Mouse (Mus musculus): ENCODE measurements at regions not wholly inside any gene's neighbourhood (a gene's known extent, or its start where the extent isn't known, plus 50 kb on each side); places are given as distances from the start of the nearest gene placed in this dataset.

DNA sequence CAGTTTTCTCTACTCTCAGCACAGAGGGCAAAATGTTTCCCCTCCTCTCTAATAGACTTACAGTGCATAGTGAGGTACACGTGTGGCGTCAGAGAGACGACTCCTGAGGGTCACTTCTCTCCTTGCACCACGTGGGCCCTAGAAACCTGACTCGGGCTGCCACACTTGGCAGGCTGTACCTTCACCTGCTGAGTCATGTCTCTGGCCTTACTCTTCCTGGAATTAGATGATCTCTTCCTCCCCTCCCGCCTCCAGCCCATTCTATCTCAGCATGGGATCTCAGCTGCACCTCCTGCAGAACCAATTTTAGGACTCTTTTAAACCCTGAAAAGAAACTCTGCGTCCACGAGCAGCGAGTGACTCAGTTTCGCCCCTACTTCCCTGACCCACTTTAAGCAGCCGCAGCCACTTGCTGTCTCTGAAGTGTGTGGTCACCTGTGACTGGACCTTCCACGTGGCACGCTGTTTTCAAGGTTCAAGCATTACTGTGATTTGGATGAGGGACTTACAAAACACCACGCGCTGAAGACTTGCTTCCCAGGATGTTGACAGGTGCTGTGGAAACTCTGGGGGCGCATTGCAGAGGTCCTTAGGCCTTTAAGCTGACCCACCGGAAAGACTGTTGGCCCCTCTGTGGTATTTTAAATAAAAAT, 125.2 kb downstream of the Ndufa10 start:
- H3K36me3 ChIP-seq (replicated peaks in 1 of 2; ENCODE audit: control insufficient read depth in 1 of 2, insufficient read depth in 1 of 2, low read length in 1 of 2), result no peaks in the 10 kb centered on the region
- no peak overlapping the region for H3K4me3 ChIP-seq (replicated peaks in 1 of 3; ENCODE audit: low read depth in 2 of 3, low read length in 2 of 3, poor library complexity in 1 of 3)
- peaks cover 41% of the 10 kb centered on the region for H3K27me3 ChIP-seq (replicated peaks)
- DNase-seq (ENCODE audit: extremely low read depth), result no peak
- H3K9ac ChIP-seq (ENCODE audit: insufficient read depth, low read depth), result no peak overlapping the region
- peaks cover 5 to 9% of the 10 kb centered on the region in 2 experiments; a peak in 3 of 4 replicates for H3K4me1 ChIP-seq (ENCODE audit: control insufficient read depth in 1 of 2, insufficient read depth in 2 of 2)
- H3K27ac ChIP-seq (ENCODE audit: insufficient read depth, low read depth), result no peak overlapping the region
- TF ChIP-seq MAX (IDR thresholded peaks at IDR 0.05; ENCODE audit: low read length) (peak; percentile 33; the same call in 1 of the 2 replicates), SIN3A (IDR thresholded peaks at IDR 0.05; ENCODE audit: low read length) (no peak), SMC3 (IDR thresholded peaks at IDR 0.05; ENCODE audit: low read depth, low read length) (no peak), CTCF (conservative IDR thresholded peaks at IDR 0.05 in 1 of 2, IDR thresholded peaks at IDR 0.05 in 1 of 2; ENCODE audit: low read depth in 2 of 2, low read length in 2 of 2) (no peak), CHD2 (IDR thresholded peaks at IDR 0.05; ENCODE audit: low read length) (no peak)
- H3K79me2 ChIP-seq (replicated peaks; ENCODE audit: control insufficient read depth, extremely low read depth, insufficient read depth, poor library complexity, severe bottlenecking), result no peaks in the 10 kb centered on the region
- no peak overlapping the region for H3K4me2 ChIP-seq (ENCODE audit: insufficient read depth, low read depth, poor library complexity, severe bottlenecking)
- dilution Hi-C loops (cut with MboI; ENCODE audit: extremely low pct_ligation_motif_present, extremely low pct_unique_long_range_greater_than_20kb, low sequenced_read_pairs) (no loop called here), in situ Hi-C loops (cut with MboI; ENCODE audit: low pct_ligation_motif_present, low pct_unique_long_range_greater_than_20kb, low sequenced_read_pairs) (no loop called here)
- peaks cover 2% of the 10 kb centered on the region for H3K9me3 ChIP-seq (replicated peaks; ENCODE audit: low read length)

GRCm38 (mm10) chr1:92347656-92348055, 126.0 kb downstream of the Ndufa10 start:
- TF ChIP-seq GABPA (IDR thresholded peaks at IDR 0.05; ENCODE audit: insufficient replicate concordance, low read depth, low read length) (no peak), MAZ (IDR thresholded peaks at IDR 0.05; ENCODE audit: low read depth, low read length) (no peak), UBTF (IDR thresholded peaks at IDR 0.05; ENCODE audit: low read depth, low read length) (no peak), MAX (IDR thresholded peaks at IDR 0.05; ENCODE audit: low read length) (no peak), POLR2AphosphoS2 (IDR thresholded peaks at IDR 0.05; ENCODE audit: low read depth, low read length) (no peak), MXI1 (IDR thresholded peaks at IDR 0.05; ENCODE audit: low read depth, low read length) (no peak), ZMIZ1 (IDR thresholded peaks at IDR 0.05; ENCODE audit: low read depth, low read length) (no peak), USF2 (conservative IDR thresholded peaks at IDR 0.05; ENCODE audit: low read depth, low read length) (no peak), NELFE (IDR thresholded peaks at IDR 0.05; ENCODE audit: low read depth, low read length) (no peak), HCFC1 (IDR thresholded peaks at IDR 0.05; ENCODE audit: low read depth, low read length) (no peak), SMC3 (IDR thresholded peaks at IDR 0.05; ENCODE audit: low read depth, low read length) (no peak), NRF1 (IDR thresholded peaks at IDR 0.05; ENCODE audit: low read depth, low read length) (no peak), CTCF (conservative IDR thresholded peaks at IDR 0.05 in 1 of 2, IDR thresholded peaks at IDR 0.05 in 1 of 2; ENCODE audit: low read depth in 2 of 2, low read length in 2 of 2) (no peak)
- Histone ChIP-seq H3K36me3 (replicated peaks in 1 of 2; ENCODE audit: control insufficient read depth in 1 of 2, insufficient read depth in 1 of 2, low read length in 1 of 2) (no peaks in the 10 kb centered on the region), H3K9me3 (replicated peaks; ENCODE audit: low read length) (peaks cover 2% of the 10 kb centered on the region), H3K4me1 (ENCODE audit: control insufficient read depth in 1 of 2, insufficient read depth in 2 of 2) (peaks cover 5 to 9% of the 10 kb centered on the region in 2 experiments; a peak in 3 of 4 replicates), H3K9ac (ENCODE audit: insufficient read depth, low read depth) (no peak overlapping the region), H3K4me2 (ENCODE audit: insufficient read depth, low read depth, poor library complexity, severe bottlenecking) (no peak overlapping the region), H3K79me2 (replicated peaks; ENCODE audit: control insufficient read depth, extremely low read depth, insufficient read depth, poor library complexity, severe bottlenecking) (no peaks in the 10 kb centered on the region), H3K27me3 (replicated peaks) (peaks cover 46% of the 10 kb centered on the region), H3K4me3 (replicated peaks in 1 of 3; ENCODE audit: low read depth in 2 of 3, low read length in 2 of 3, poor library complexity in 1 of 3) (no peak overlapping the region), H3K27ac (ENCODE audit: insufficient read depth, low read depth) (no peak overlapping the region)
- no peak for DNase-seq (ENCODE audit: extremely low read depth)
- in situ Hi-C loops (cut with MboI; ENCODE audit: low pct_ligation_motif_present, low pct_unique_long_range_greater_than_20kb, low sequenced_read_pairs), result no loop called here
- dilution Hi-C loops (cut with MboI; ENCODE audit: extremely low pct_ligation_motif_present, extremely low pct_unique_long_range_greater_than_20kb, low sequenced_read_pairs), result no loop called here

All from CH12.LX (cell line).